23 mouse cellular contexts compared by ENCODE assay signal in the genomic region with DNA sequence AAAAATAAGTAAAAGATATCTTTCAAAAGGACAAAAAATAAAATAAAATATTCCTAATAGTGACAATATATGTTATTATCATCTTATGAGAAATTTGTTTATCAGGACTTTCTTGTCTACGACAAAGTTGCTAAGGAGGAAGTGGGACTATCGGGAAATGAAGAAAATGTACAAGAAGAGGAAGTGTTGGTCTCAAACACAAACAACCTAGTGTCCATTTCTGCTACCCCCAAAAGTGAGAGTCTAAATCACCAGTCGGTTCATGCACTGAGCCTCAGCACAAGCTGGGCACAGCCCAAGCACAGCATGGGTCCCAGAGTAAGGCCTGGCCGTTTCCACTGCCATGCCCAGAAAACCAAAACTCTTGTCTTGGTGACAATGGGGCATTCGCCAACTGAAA. TPM values are rescaled to one million over a fixed set of nuclear protein-coding genes. Genes with fewer than 3 reads are reported as not detected.
"Had no signal": no experiment of that assay in that cellular context is flagged by ENCODE, and none has a peak within 500 bp of the region (broad histone marks: within the 10 kb centered on the region; RNA-seq: fewer than 3 reads in every experiment).

No protein-coding gene starts in this region.

- H3K4me1 ChIP-seq: limb, embryonic 12.5 days; limb, embryonic 15.5 days had no signal

- H3K4me2 ChIP-seq: limb, embryonic 12.5 days; limb, embryonic 15.5 days; liver, embryonic 11.5 days; lung, embryonic 14.5 days; midbrain, embryonic 11.5 days had no signal

- H3K36me3 ChIP-seq: limb, embryonic 12.5 days; limb, embryonic 15.5 days had no signal

- H3K27ac ChIP-seq: limb, embryonic 12.5 days; limb, embryonic 15.5 days; liver, embryonic 14.5 days; macrophage; stomach, postnatal 0 days had no signal

- H3K9me3 ChIP-seq: limb, embryonic 12.5 days; limb, embryonic 15.5 days had no signal

- H3K27me3 ChIP-seq: limb, embryonic 12.5 days; limb, embryonic 15.5 days had no signal

- H3K9ac ChIP-seq: limb, embryonic 12.5 days; limb, embryonic 15.5 days; liver, embryonic 14.5 days; liver, postnatal 0 days; lung, embryonic 14.5 days had no signal

- H3K4me3 ChIP-seq: limb, embryonic 12.5 days; limb, embryonic 15.5 days had no signal

- DNase-seq: kidney, adult 11 months; kidney, adult 9 months; kidney, postnatal 14 days; kidney, postnatal 4 days; layer of hippocampus, adult 9-11 months; liver, postnatal 0 days; lung, embryonic 14.5 days; midbrain, embryonic 14.5 days; right cerebral cortex, adult 18-20 months; right cerebral cortex, postnatal 14 days; right cerebral cortex, postnatal 4 days; thymus, adult 2 months; thymus, postnatal 14 days; thymus, postnatal 4 days had no signal

- ATAC-seq: liver, postnatal 0 days; lung, postnatal 0 days had no signal

RNA-seq across cellular contexts. Expression of gene Car8, which starts 51.1 kb away (rescaled TPM):
- total RNA-seq: megakaryocyte-erythroid progenitor cell, adult 5-6 weeks had no signal
- polyA plus RNA-seq: macrophage had no signal
